Mouse (Mus musculus) E14TG2a.4 (cell line): Measurements from ENCODE around the gene Ntrk3.

Source experiments
- H3K27me3 ChIP-seq: 2 replicates; pipeline ENCODE4 v1.6.1; 2014; ENCODE audit warnings: low read length, control low read depth; ENCODE audit not compliant: insufficient read depth
- H3K36me3 ChIP-seq: 2 replicates; pipeline ENCODE4 v1.6.1; 2014; ENCODE audit warnings: low read length, control low read depth; ENCODE audit not compliant: insufficient read depth
- H3K4me1 ChIP-seq: replicated peaks from 2 replicates; pipeline ENCODE4 v1.6.1; 2014; ENCODE audit warnings: low read depth, low read length, control low read depth
- H3K4me3 ChIP-seq: replicated peaks from 2 replicates; pipeline ENCODE4 v1.5.1; 2014; ENCODE audit warnings: mild to moderate bottlenecking, low read length
- H3K9me3 ChIP-seq: 2 replicates; pipeline ENCODE4 v1.6.1; 2014; ENCODE audit warnings: low read length, control low read depth
- CTCF ChIP-seq: conservative IDR thresholded peaks from 2 replicates; pipeline ENCODE4 v1.5.1; 2014; ENCODE audit warnings: low read length
- NANOG ChIP-seq: IDR thresholded peaks from 2 replicates; pipeline ENCODE4 v1.6.1; 2014; ENCODE audit warnings: borderline replicate concordance, low read length, mixed read lengths
- POU5F1 ChIP-seq: IDR thresholded peaks from 2 replicates; pipeline ENCODE4 v1.6.1; 2014; ENCODE audit warnings: low read length, borderline replicate concordance

Gene Ntrk3

DNA sequence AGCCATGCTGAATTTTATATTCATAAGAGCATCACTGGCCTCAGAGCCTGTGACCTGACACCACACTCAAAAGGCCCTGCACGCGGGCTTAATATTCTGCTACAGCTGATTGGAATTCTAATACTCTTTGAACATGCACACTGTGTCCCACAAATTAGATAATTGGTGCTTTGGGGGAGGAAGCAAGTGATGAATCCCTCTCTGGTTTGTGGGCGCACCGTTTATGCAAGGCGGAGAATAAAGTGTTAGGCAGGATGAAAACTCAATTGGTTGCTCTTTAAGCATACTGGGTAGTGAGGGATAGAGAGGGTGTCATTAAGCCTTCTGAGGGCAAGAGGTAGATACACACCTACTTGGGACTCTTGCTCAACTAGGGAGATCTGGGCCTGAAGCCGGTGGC is 297.3 kb downstream of the Ntrk3 start:
- Histone ChIP-seq H3K27me3 (no peaks in the 10 kb centered on the region), H3K36me3 (no peaks in the 10 kb centered on the region), H3K4me3 (no peak overlapping the region), H3K9me3 (no peaks in the 10 kb centered on the region), H3K4me1 (no peaks in the 10 kb centered on the region)
- TF ChIP-seq POU5F1 = no peak
- TF ChIP-seq NANOG = no peak
- TF ChIP-seq CTCF = no peak

GRCm38 (mm10) chr7:78439361-78440120 is 298.3 kb downstream of the Ntrk3 start:
- no peak overlapping the region for H3K4me3 ChIP-seq
- H3K9me3 ChIP-seq = no peaks in the 10 kb centered on the region
- TF ChIP-seq POU5F1 (no peak), NANOG (no peak), CTCF (no peak)
- no peaks in the 10 kb centered on the region for H3K27me3 ChIP-seq
- no peaks in the 10 kb centered on the region for H3K36me3 ChIP-seq
- H3K4me1 ChIP-seq = no peaks in the 10 kb centered on the region

- no peaks in the 10 kb centered on the region for H3K9me3 ChIP-seq
- no peaks in the 10 kb centered on the region for H3K27me3 ChIP-seq
Measured at GRCm38 (mm10) chr7:78433617-78434144, 304.1 kb downstream of the Ntrk3 start.

DNA sequence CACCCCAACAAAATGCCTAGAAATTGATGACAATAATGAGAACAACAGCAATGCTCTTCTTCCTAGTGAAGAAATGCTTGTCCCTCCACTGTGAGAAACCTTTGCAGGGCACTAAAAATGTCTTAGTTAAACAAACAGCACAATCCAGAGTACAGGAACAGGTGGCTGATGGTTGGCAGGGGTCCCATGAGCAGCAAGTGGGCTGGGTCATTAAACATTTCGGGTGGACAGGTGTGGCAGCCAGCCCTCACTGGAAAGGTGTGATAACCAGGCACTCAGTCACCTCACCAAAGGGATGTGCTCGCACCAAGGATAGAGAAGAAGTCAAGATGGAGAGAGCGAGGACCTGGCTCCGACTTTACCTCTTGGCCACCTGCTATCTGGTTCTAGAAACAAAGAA is 306.2 kb downstream of the Ntrk3 start:
- H3K4me3 ChIP-seq = no peak overlapping the region
- no peaks in the 10 kb centered on the region for H3K36me3 ChIP-seq
- no peaks in the 10 kb centered on the region for H3K4me1 ChIP-seq
- TF ChIP-seq NANOG (no peak), CTCF (no peak), POU5F1 (no peak)
- no peaks in the 10 kb centered on the region for H3K9me3 ChIP-seq
- H3K27me3 ChIP-seq = no peaks in the 10 kb centered on the region

More at GRCm38 (mm10) chr7:78433617-78434144, 304.1 kb downstream of the Ntrk3 start:
- H3K4me3 ChIP-seq = no peak overlapping the region
- H3K36me3 ChIP-seq = no peaks in the 10 kb centered on the region
- TF ChIP-seq POU5F1 (no peak), CTCF (no peak), NANOG (no peak)
- no peaks in the 10 kb centered on the region for H3K4me1 ChIP-seq

GRCm38 (mm10) chr7:78412172-78412571 is 325.6 kb downstream of the Ntrk3 start:
- no peaks in the 10 kb centered on the region for H3K36me3 ChIP-seq
- no peaks in the 10 kb centered on the region for H3K9me3 ChIP-seq
- H3K4me1 ChIP-seq = no peaks in the 10 kb centered on the region
- no peak overlapping the region for H3K4me3 ChIP-seq
- H3K27me3 ChIP-seq = 0 out of 2 replicates have a peak, but pooled peaks cover under 1% of the 10 kb centered on the region
- TF ChIP-seq CTCF (no peak), NANOG (no peak), POU5F1 (no peak)

DNA sequence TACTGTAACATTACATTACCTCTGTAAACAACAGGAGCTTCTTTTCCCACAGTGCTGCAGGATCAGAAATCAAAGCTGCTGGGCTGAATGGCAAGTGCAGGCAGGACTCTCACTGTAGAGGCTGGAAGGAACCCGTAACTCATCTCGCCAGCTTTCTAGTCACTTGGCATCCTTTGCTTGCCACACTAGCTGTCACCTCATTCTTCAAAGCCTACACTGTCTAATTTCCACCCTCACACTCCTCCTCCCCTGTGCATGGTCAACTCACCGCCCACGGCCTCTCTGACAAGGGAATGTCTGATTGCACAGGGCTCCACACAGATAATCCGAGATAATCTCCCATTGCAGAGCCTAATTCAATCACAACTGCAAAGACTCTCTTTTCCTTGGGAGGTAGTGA is 327.8 kb downstream of the Ntrk3 start:
- H3K4me3 ChIP-seq = no peak overlapping the region
- TF ChIP-seq CTCF (no peak), POU5F1 (no peak), NANOG (no peak)
- H3K36me3 ChIP-seq = no peaks in the 10 kb centered on the region
- 0 out of 2 replicates have a peak, but pooled peaks cover 2% of the 10 kb centered on the region for H3K27me3 ChIP-seq
- H3K9me3 ChIP-seq = no peaks in the 10 kb centered on the region
- H3K4me1 ChIP-seq = no peaks in the 10 kb centered on the region

- TF ChIP-seq POU5F1 = no peak
- TF ChIP-seq NANOG = no peak
- no peak for TF ChIP-seq CTCF
- Histone ChIP-seq H3K27me3 (peaks cover 19% of the 10 kb centered on the region), H3K4me3 (no peak overlapping the region), H3K36me3 (no peaks in the 10 kb centered on the region), H3K4me1 (no peaks in the 10 kb centered on the region; the same call in 1 of the 2 replicates), H3K9me3 (no peaks in the 10 kb centered on the region; the same call in 1 of the 2 replicates)
Measured at GRCm38 (mm10) chr7:78406641-78407291, 331.0 kb downstream of the Ntrk3 start.

DNA sequence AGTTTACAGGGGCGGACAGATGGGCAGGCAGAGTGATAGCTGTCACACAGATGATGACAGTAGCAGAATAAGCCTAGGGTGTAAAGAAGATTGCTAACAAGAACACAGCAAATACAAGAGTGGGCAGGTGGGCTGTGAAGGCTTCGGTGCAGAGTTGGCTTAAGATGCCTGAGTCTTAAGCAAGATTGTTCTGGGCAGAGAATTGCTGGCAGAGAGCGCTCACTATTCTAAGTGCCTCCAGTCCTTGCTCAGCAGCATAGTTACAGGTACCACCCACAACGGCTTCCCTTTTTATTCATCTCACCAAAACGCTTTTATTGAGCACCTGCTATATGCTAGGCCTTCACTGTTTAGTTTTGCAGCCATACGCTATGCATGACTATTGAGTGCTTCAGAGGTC is 333.3 kb downstream of the Ntrk3 start:
- Histone ChIP-seq H3K27me3 (peaks cover 36% of the 10 kb centered on the region), H3K4me3 (no peak overlapping the region), H3K4me1 (no peaks in the 10 kb centered on the region; the same call in 1 of the 2 replicates), H3K9me3 (no peaks in the 10 kb centered on the region; the same call in 1 of the 2 replicates), H3K36me3 (no peaks in the 10 kb centered on the region)
- no peak for TF ChIP-seq CTCF
